Mouse (Mus musculus) granulocyte monocyte progenitor cell, adult 5-6 weeks (primary cell): Measurements from ENCODE around the gene Abcf3. TPM values are rescaled to one million over a fixed set of nuclear protein-coding genes. Genes with fewer than 3 reads are reported as not detected.

ENCODE experiments used
- total RNA-seq, 2 experiments: library from RNA; stranded (forward) in 1 of 2; stranded (reverse) in 1 of 2; fragments of 200-712, 200-1000 nt in 1 of 2; fragments of >200 nt in 1 of 2; fragmentation: Nextera tagmentation in 1 of 2; gene quantifications; 2 replicates each; pipeline ENCODE4 v1.2.3; 2014 to 2017

The Abcf3 gene
- total RNA-seq, 2 experiments from 2014 or later, result 42.3 to 96.9 TPM

Other genes starting within 250 kb of the Abcf3 start
- 144 and 145 TPM in 2 replicates for gene Parl, start 246.2 kb upstream of the Abcf3 start, total RNA-seq (2014; fragmentation: Nextera tagmentation)
- 180 and 240 TPM in 2 replicates for gene Parl, start 246.2 kb upstream of the Abcf3 start, total RNA-seq (2017)
- gene Cyp2ab1, start 223.2 kb upstream of the Abcf3 start, total RNA-seq (2014; fragmentation: Nextera tagmentation), result 2.2 TPM in 1 of 2 replicates, not detected in the other
- gene Cyp2ab1, start 223.2 kb upstream of the Abcf3 start, total RNA-seq (2017), result 0.26 TPM in 1 of 2 replicates, not detected in the other
- gene Abcc5, start 122.2 kb upstream of the Abcf3 start, total RNA-seq (2014; fragmentation: Nextera tagmentation), result 16.4 and 26.3 TPM in 2 replicates
- gene Abcc5, start 122.2 kb upstream of the Abcf3 start, total RNA-seq (2017), result 10.7 and 17.9 TPM in 2 replicates
- gene Eif2b5, start 49.8 kb upstream of the Abcf3 start, total RNA-seq (2014; fragmentation: Nextera tagmentation), result 61.7 and 84.4 TPM in 2 replicates
- gene Eif2b5, start 49.8 kb upstream of the Abcf3 start, total RNA-seq (2017), result 87.0 and 90.0 TPM in 2 replicates
- 26.4 and 30.7 TPM in 2 replicates for gene Dvl3, start 31.6 kb upstream of the Abcf3 start, total RNA-seq (2014; fragmentation: Nextera tagmentation)
- 2.0 and 2.3 TPM in 2 replicates for gene Dvl3, start 31.6 kb upstream of the Abcf3 start, total RNA-seq (2017)
- 206 and 247 TPM in 2 replicates for gene Ap2m1, start 13.1 kb upstream of the Abcf3 start, total RNA-seq (2014; fragmentation: Nextera tagmentation)
- gene Ap2m1, start 13.1 kb upstream of the Abcf3 start, total RNA-seq (2017), result 175 and 225 TPM in 2 replicates
- gene Vwa5b2, start 40.9 kb downstream of the Abcf3 start, total RNA-seq (2014; fragmentation: Nextera tagmentation), result not detected in 2 replicates
- gene Vwa5b2, start 40.9 kb downstream of the Abcf3 start, total RNA-seq (2017), result not detected in 2 replicates
- 34.5 and 65.8 TPM in 2 replicates for gene Eef1akmt4, start 63.0 kb downstream of the Abcf3 start, total RNA-seq (2014; fragmentation: Nextera tagmentation)
- gene Eef1akmt4, start 63.0 kb downstream of the Abcf3 start, total RNA-seq (2017), result 12.4 and 15.5 TPM in 2 replicates
- gene Gm49333, start 63.0 kb downstream of the Abcf3 start, total RNA-seq (2014; fragmentation: Nextera tagmentation), result not detected in 2 replicates
- not detected in 2 replicates for gene Gm49333, start 63.0 kb downstream of the Abcf3 start, total RNA-seq (2017)
- gene Alg3, start 63.2 kb downstream of the Abcf3 start, total RNA-seq (2014; fragmentation: Nextera tagmentation), result 39.6 and 41.2 TPM in 2 replicates
- gene Alg3, start 63.2 kb downstream of the Abcf3 start, total RNA-seq (2017), result 18.2 and 25.2 TPM in 2 replicates
- 0.56 TPM in 1 of 2 replicates, not detected in the other for gene Camk2n2, start 72.7 kb downstream of the Abcf3 start, total RNA-seq (2014; fragmentation: Nextera tagmentation)
- gene Camk2n2, start 72.7 kb downstream of the Abcf3 start, total RNA-seq (2017), result 0.43 and 1.8 TPM in 2 replicates
- 0.77 TPM in 1 of 2 replicates, not detected in the other for gene Ece2, start 81.3 kb downstream of the Abcf3 start, total RNA-seq (2014; fragmentation: Nextera tagmentation)
- 1.3 TPM in 1 of 2 replicates, not detected in the other for gene Ece2, start 81.3 kb downstream of the Abcf3 start, total RNA-seq (2017)
- gene Psmd2, start 103.1 kb downstream of the Abcf3 start, total RNA-seq (2014; fragmentation: Nextera tagmentation), result 144 and 149 TPM in 2 replicates
- gene Psmd2, start 103.1 kb downstream of the Abcf3 start, total RNA-seq (2017), result 215 and 220 TPM in 2 replicates
- gene Eif4g1, start 119.7 kb downstream of the Abcf3 start, total RNA-seq (2014; fragmentation: Nextera tagmentation), result 242 and 249 TPM in 2 replicates
- 312 and 346 TPM in 2 replicates for gene Eif4g1, start 119.7 kb downstream of the Abcf3 start, total RNA-seq (2017)
- 1.6 TPM in 1 of 2 replicates, not detected in the other for gene Fam131a, start 144.7 kb downstream of the Abcf3 start, total RNA-seq (2014; fragmentation: Nextera tagmentation)
- 0.43 TPM in 1 of 2 replicates, not detected in the other for gene Fam131a, start 144.7 kb downstream of the Abcf3 start, total RNA-seq (2017)
- gene Polr2h, start 169.1 kb downstream of the Abcf3 start, total RNA-seq (2014; fragmentation: Nextera tagmentation), result 62.4 and 81.5 TPM in 2 replicates
- 61.8 and 91.6 TPM in 2 replicates for gene Polr2h, start 169.1 kb downstream of the Abcf3 start, total RNA-seq (2017)
- gene Clcn2, start 169.2 kb downstream of the Abcf3 start, total RNA-seq (2014; fragmentation: Nextera tagmentation), result 2.6 and 6.0 TPM in 2 replicates
- gene Clcn2, start 169.2 kb downstream of the Abcf3 start, total RNA-seq (2017), result 1.9 and 3.8 TPM in 2 replicates
- not detected in 2 replicates for gene Chrd, start 184.6 kb downstream of the Abcf3 start, total RNA-seq (2014; fragmentation: Nextera tagmentation)
- gene Chrd, start 184.6 kb downstream of the Abcf3 start, total RNA-seq (2017), result not detected in 2 replicates
- not detected in 2 replicates for gene Thpo, start 185.9 kb downstream of the Abcf3 start, total RNA-seq (2014; fragmentation: Nextera tagmentation)
- not detected in 2 replicates for gene Thpo, start 185.9 kb downstream of the Abcf3 start, total RNA-seq (2017)